Mouse (Mus musculus): ENCODE data around the gene Tekt4.

DNA sequence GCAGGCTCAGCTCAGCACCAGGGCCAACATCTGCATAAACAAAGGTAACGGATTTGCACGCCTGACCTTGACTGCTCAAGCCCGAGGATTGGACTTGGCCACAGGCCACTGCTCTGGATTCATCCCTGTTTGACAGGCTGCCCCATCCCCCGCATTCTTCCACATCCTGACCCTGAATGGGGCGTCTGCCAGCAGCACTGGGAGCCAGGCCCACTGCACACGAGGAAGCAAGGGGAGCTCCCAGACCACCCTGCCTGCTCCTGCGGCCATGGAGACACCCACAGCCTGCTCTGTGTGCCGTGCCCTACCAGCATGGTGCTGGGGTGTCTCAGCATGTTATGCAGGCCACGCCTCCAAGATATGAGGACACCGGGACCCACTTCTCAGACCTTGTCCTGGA lies 27.0 kb upstream of the Tekt4 start:
- TF ChIP-seq CTCF (IDR thresholded peaks at IDR 0.05; ENCODE audit: low read depth) = no peak
- no peak for TF ChIP-seq EP300 (optimal IDR thresholded peaks at IDR 0.05)

All from stomach, postnatal 0 days (tissue).